Mouse (Mus musculus): ENCODE results near the gene Trim67. TPM values are rescaled to one million over a fixed set of nuclear protein-coding genes. Genes with fewer than 3 reads are reported as not detected.

Trim67 gene
- polyA plus RNA-seq, 1 experiment: 0.09 TPM

- TF ChIP-seq FLI1 (IDR thresholded peaks at IDR 0.05; ENCODE audit: low read length) (no peak), GATA1 (IDR thresholded peaks at IDR 0.05; ENCODE audit: borderline replicate concordance, low read length) (no peak)
- Histone ChIP-seq H3K9me3 (peaks cover 12% of the 10 kb centered on the region), H3K4me1 (peaks cover 30% of the 10 kb centered on the region), H3K36me3 (replicated peaks; ENCODE audit: low read length) (no peaks in the 10 kb centered on the region), H3K4me3 (replicated peaks) (peak overlapping the region; percentile 86), H3K27me3 (replicated peaks) (peaks cover 94% of the 10 kb centered on the region)
These were observed 320 bp downstream of the Trim67 start for GRCm38 (mm10) chr8:124793172-124793651.

GRCm38 (mm10) chr8:124793661-124794485 lies 981 bp downstream of the Trim67 start:
- H3K27me3 ChIP-seq (replicated peaks): peaks cover 96% of the 10 kb centered on the region
- peaks cover 30% of the 10 kb centered on the region for H3K4me1 ChIP-seq
- H3K4me3 ChIP-seq (replicated peaks): peak overlapping the region; percentile 83
- H3K36me3 ChIP-seq (replicated peaks; ENCODE audit: low read length): no peaks in the 10 kb centered on the region
- peaks cover 12% of the 10 kb centered on the region for H3K9me3 ChIP-seq
- TF ChIP-seq FLI1 (IDR thresholded peaks at IDR 0.05; ENCODE audit: low read length) (no peak), GATA1 (IDR thresholded peaks at IDR 0.05; ENCODE audit: borderline replicate concordance, low read length) (no peak)

- Histone ChIP-seq H3K9me3 (peaks cover 11% of the 10 kb centered on the region), H3K36me3 (replicated peaks; ENCODE audit: low read length) (no peaks in the 10 kb centered on the region), H3K4me3 (replicated peaks) (peak overlapping the region; percentile 48), H3K27me3 (replicated peaks) (peaks cover 96% of the 10 kb centered on the region), H3K4me1 (peaks cover 30% of the 10 kb centered on the region)
- no peak for TF ChIP-seq GATA1 (IDR thresholded peaks at IDR 0.05; ENCODE audit: borderline replicate concordance, low read length)
- TF ChIP-seq FLI1 (IDR thresholded peaks at IDR 0.05; ENCODE audit: low read length): no peak
These were observed 1.5 kb downstream of the Trim67 start for GRCm38 (mm10) chr8:124794486-124794780.

GRCm38 (mm10) chr8:124795781-124796488 lies 3.0 kb downstream of the Trim67 start:
- no peak overlapping the region for H3K4me3 ChIP-seq (replicated peaks)
- H3K9me3 ChIP-seq: peaks cover under 1% of the 10 kb centered on the region; the same call in 1 of the 2 replicates
- H3K4me1 ChIP-seq: peaks cover 30% of the 10 kb centered on the region
- no peaks in the 10 kb centered on the region for H3K36me3 ChIP-seq (replicated peaks; ENCODE audit: low read length)
- TF ChIP-seq FLI1 (IDR thresholded peaks at IDR 0.05; ENCODE audit: low read length) (no peak), GATA1 (IDR thresholded peaks at IDR 0.05; ENCODE audit: borderline replicate concordance, low read length) (no peak)
- peaks cover 87% of the 10 kb centered on the region for H3K27me3 ChIP-seq (replicated peaks)

- TF ChIP-seq GATA1 (IDR thresholded peaks at IDR 0.05; ENCODE audit: borderline replicate concordance, low read length): no peak
- TF ChIP-seq FLI1 (IDR thresholded peaks at IDR 0.05; ENCODE audit: low read length): no peak
- no peak overlapping the region for H3K4me3 ChIP-seq (replicated peaks)
- no peaks in the 10 kb centered on the region for H3K36me3 ChIP-seq (replicated peaks; ENCODE audit: low read length)
- peaks cover 80% of the 10 kb centered on the region for H3K27me3 ChIP-seq (replicated peaks)
- H3K9me3 ChIP-seq: peaks cover 5% of the 10 kb centered on the region
- H3K4me1 ChIP-seq: no peaks in the 10 kb centered on the region
These were observed 7.7 kb downstream of the Trim67 start for GRCm38 (mm10) chr8:124800542-124800941.

GRCm38 (mm10) chr8:124803824-124804702 lies 11.2 kb downstream of the Trim67 start:
- Histone ChIP-seq H3K27me3 (replicated peaks) (peaks cover 54% of the 10 kb centered on the region), H3K4me3 (replicated peaks) (no peak overlapping the region), H3K9me3 (peaks cover 6% of the 10 kb centered on the region), H3K4me1 (no peaks in the 10 kb centered on the region), H3K36me3 (replicated peaks; ENCODE audit: low read length) (no peaks in the 10 kb centered on the region)
- TF ChIP-seq GATA1 (IDR thresholded peaks at IDR 0.05; ENCODE audit: borderline replicate concordance, low read length) (no peak), FLI1 (IDR thresholded peaks at IDR 0.05; ENCODE audit: low read length) (no peak)

GRCm38 (mm10) chr8:124805990-124806389 lies 13.1 kb downstream of the Trim67 start:
- H3K4me3 ChIP-seq (replicated peaks): no peak overlapping the region
- H3K9me3 ChIP-seq: peaks cover 6% of the 10 kb centered on the region
- no peaks in the 10 kb centered on the region for H3K36me3 ChIP-seq (replicated peaks; ENCODE audit: low read length)
- H3K27me3 ChIP-seq (replicated peaks): peaks cover 53% of the 10 kb centered on the region
- no peak for TF ChIP-seq FLI1 (IDR thresholded peaks at IDR 0.05; ENCODE audit: low read length)
- TF ChIP-seq GATA1 (IDR thresholded peaks at IDR 0.05; ENCODE audit: borderline replicate concordance, low read length): no peak
- 0 out of 2 replicates have a peak, but pooled peaks cover 3% of the 10 kb centered on the region for H3K4me1 ChIP-seq

- Histone ChIP-seq H3K27me3 (replicated peaks) (peaks cover 48% of the 10 kb centered on the region), H3K36me3 (replicated peaks; ENCODE audit: low read length) (no peaks in the 10 kb centered on the region), H3K4me1 (0 out of 2 replicates have a peak, but pooled peaks cover 3% of the 10 kb centered on the region), H3K9me3 (peaks cover 7% of the 10 kb centered on the region), H3K4me3 (replicated peaks) (no peak overlapping the region)
- TF ChIP-seq FLI1 (IDR thresholded peaks at IDR 0.05; ENCODE audit: low read length): no peak
- no peak for TF ChIP-seq GATA1 (IDR thresholded peaks at IDR 0.05; ENCODE audit: borderline replicate concordance, low read length)
These were observed 16.5 kb downstream of the Trim67 start for GRCm38 (mm10) chr8:124809419-124809818.

- H3K9me3 ChIP-seq: peaks cover 12% of the 10 kb centered on the region
- H3K4me3 ChIP-seq (replicated peaks): no peak overlapping the region
- peaks cover 3% of the 10 kb centered on the region; the same call in 1 of the 2 replicates for H3K4me1 ChIP-seq
- no peaks in the 10 kb centered on the region for H3K36me3 ChIP-seq (replicated peaks; ENCODE audit: low read length)
- TF ChIP-seq GATA1 (IDR thresholded peaks at IDR 0.05; ENCODE audit: borderline replicate concordance, low read length): no peak
- TF ChIP-seq FLI1 (IDR thresholded peaks at IDR 0.05; ENCODE audit: low read length): no peak
- peaks cover 49% of the 10 kb centered on the region for H3K27me3 ChIP-seq (replicated peaks)
These were observed 17.2 kb downstream of the Trim67 start for GRCm38 (mm10) chr8:124810056-124810610.

Data from megakaryocyte, embryonic 14.5 days (primary cell).